Mouse (Mus musculus) bone marrow, adult 2 months (tissue): Measurements from ENCODE around the gene Sfxn2. TPM values are rescaled to one million over a fixed set of nuclear protein-coding genes. Genes with fewer than 3 reads are reported as not detected.

Source experiments
- H3K27ac ChIP-seq: fragments of 200-500 bp; 2 replicates; pipeline ENCODE4 v1.5.1; 2012; ENCODE audit warnings: low read depth, mild to moderate bottlenecking, control low read depth, inconsistent platforms, low read length; ENCODE audit not compliant: control insufficient read depth, poor library complexity, insufficient read depth
- H3K4me1 ChIP-seq: fragments of 200-500 bp; 2 replicates; pipeline ENCODE4 v1.6.1; 2011; ENCODE audit warnings: low read length; ENCODE audit not compliant: control insufficient read depth, insufficient read depth
- H3K4me3 ChIP-seq: fragments of 200-500 bp; replicated peaks from 2 replicates; pipeline ENCODE3; 2011; ENCODE audit warnings: mild to moderate bottlenecking, low read depth, low read length, control low read depth; ENCODE audit not compliant: control insufficient read depth
- CTCF ChIP-seq: fragments of 200-500 bp; IDR thresholded peaks from 2 replicates; pipeline ENCODE4 v1.5.1; 2011; ENCODE audit warnings: low read length, control low read depth; ENCODE audit not compliant: control insufficient read depth, insufficient read depth
- POLR2A ChIP-seq: fragments of 200-500 bp; IDR thresholded peaks from 2 replicates; pipeline ENCODE4 v1.6.1; 2011; ENCODE audit warnings: low read depth, mild to moderate bottlenecking, control low read depth, low read length, borderline replicate concordance; ENCODE audit not compliant: control insufficient read depth
- WGBS: fragments of 180-500 bp; shearing (Covaris S2); methylation state at CpG from one replicate; pipeline ENCODE4 v1.1.7; 2018; 5-methylcytosine and 5-hydroxymethylcytosine counted together
- polyA plus RNA-seq: library from polyadenylated mRNA; stranded (reverse); fragments of >200 nt; gene quantifications from 2 replicates; pipeline ENCODE4 v1.2.4, GENCODE M21; 2011; ENCODE audit warnings: low replicate concordance; ENCODE audit not compliant: missing spikeins, insufficient read depth, insufficient read length

Sfxn2 gene
- polyA plus RNA-seq, 1 experiment, result 9.4 TPM

DNA sequence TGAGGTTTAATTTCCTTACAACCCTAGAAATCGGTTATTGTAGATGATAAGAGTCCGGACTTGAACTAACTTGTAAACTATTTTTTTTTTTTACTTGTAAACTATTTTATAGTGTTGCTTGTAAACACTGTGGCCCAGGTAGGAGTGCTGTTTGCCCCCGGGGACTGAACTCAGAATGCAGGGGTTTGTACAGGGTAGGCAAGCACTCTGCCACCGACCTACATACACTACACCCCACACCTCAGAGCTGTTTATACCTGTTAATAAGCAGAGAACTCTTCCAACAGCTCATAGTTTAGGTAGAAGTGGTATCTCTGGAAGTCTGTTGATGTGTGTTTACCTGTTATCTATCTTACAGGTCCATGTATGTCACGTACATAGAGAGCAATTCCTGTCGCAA lies 825 bp downstream of the Sfxn2 start:
- no peaks in the 10 kb centered on the region for H3K4me1 ChIP-seq
- TF ChIP-seq CTCF (no peak), POLR2A (no peak)
- H3K4me3 ChIP-seq, result no peak overlapping the region
- no peak overlapping the region for H3K27ac ChIP-seq
- WGBS, result 36% methylated on average over 6 of the region's 6 CpGs

DNA sequence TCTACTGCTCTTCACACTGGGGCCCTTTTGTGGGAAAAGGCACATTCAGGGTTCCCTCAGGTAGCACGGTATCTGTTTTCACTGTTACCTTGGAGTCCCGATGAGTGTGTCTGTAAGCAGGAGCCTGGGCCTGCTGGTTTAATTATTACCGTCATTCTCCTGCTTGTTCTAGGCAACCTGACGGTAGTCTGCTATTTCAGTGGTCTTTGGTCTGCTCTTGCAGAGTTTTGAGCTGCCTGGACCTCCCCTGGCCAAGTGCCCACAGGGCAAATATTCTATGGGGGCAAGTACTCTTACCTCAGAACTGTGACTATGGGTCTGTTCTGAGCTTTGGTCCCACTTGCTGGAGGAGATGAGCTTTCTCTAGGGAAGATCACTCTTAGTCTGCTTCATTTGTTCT lies 2.0 kb downstream of the Sfxn2 start:
- H3K4me1 ChIP-seq, result no peaks in the 10 kb centered on the region
- H3K27ac ChIP-seq, result no peak overlapping the region
- TF ChIP-seq POLR2A (no peak), CTCF (no peak)
- no peak overlapping the region for H3K4me3 ChIP-seq
- 88% methylated on average over 4 of the region's 4 CpGs for WGBS

DNA sequence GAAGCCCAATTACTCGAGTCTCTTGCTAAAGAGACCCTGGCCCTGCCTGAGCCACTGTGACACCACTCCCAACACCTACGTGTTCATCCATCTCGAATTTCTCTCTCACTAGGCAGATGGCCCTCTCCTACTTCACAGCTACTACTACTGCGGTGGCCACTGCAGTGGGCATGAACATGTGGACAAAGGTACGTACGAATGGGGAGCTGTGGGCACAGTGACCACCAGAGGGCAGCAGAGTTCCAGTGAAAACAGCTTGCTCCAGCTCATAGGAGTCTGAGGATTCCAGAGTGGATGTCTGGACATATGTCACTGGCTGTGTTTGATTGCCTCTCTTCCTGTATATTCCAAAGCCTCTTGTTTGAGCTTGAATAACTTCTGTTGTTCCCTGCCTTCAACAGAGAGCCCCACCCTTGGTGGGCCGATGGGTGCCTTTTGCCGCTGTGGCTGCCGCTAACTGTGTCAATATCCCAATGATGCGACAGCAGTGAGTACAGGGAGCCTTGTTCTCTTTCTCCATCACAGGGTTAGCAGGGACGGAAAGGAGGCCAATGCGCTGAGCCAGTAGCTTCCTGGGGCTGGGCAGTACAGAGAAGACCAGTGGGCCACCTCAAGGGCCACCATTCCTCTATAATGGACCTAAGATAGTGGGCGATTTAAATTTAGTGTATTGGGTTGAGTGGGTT lies 14.8 kb downstream of the Sfxn2 start:
- WGBS, result 62% methylated on average over 13 of the region's 13 CpGs
- H3K27ac ChIP-seq, result no peak overlapping the region
- TF ChIP-seq CTCF (peak; percentile 98), POLR2A (no peak)
- no peak overlapping the region for H3K4me3 ChIP-seq
- H3K4me1 ChIP-seq, result no peaks in the 10 kb centered on the region

DNA sequence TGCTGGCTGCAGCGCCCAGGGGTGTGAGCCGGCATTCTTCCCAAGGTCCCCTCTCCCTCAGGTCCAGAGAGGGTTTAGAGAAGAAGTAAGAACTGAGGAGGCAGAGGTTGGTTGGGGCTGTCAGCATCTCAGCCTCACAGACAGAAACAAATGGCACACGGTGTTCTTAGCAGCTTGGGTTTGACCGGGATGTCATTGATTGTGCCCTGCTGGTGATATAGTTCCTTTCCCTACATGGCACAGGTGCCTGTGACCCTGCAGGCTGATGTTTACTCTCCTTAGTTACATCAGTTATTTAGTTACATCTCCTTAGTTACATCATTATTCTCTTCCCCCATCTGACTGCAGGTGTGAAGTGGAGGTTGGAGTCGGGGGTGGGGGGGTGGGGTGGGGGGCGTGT lies 18.4 kb downstream of the Sfxn2 start:
- no peak for TF ChIP-seq POLR2A
- TF ChIP-seq CTCF, result no peak
- Histone ChIP-seq H3K4me3 (no peak overlapping the region), H3K4me1 (no peaks in the 10 kb centered on the region), H3K27ac (no peak overlapping the region)
- WGBS, result 87% methylated on average over 6 of the region's 6 CpGs

DNA sequence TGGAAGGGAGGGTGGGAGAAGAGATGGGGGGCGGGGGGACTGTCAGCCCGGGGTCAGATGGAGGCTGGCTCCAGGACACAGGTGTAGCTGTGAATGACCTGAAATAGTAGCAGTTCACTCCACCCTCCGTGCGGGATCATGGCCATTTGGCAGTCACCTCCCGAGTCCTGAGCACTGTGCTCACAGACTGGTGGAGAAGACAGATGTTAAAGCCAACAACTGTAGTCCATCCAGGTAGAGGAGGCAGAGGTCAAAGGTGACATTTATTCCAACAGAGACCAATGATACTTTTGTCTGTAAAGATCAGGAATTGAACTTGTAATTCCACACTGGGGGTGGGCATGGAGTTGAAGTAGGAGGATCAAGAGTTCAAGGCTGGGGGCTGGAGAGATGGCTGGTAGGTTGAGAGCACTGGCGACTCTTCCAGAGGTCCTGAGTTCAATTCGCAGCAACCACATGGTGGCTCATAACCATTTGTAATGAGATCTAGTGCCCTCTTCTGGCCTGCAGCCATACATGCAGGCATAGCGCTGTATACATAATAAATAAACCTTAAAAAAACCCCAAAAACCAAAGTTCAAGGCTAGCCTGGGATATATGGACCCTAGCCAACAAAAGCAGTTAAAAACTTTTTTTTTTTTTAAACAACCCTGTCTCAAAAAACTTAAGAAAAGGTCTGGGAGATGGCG lies 19.7 kb downstream of the Sfxn2 start:
- WGBS, result 83% methylated on average over 9 of the region's 9 CpGs
- H3K27ac ChIP-seq, result no peak overlapping the region
- H3K4me3 ChIP-seq, result no peak overlapping the region
- H3K4me1 ChIP-seq, result no peaks in the 10 kb centered on the region
- TF ChIP-seq CTCF, result 0 out of 2 replicates have a peak, but pooled peaks have one; percentile 2
- TF ChIP-seq POLR2A, result no peak

DNA sequence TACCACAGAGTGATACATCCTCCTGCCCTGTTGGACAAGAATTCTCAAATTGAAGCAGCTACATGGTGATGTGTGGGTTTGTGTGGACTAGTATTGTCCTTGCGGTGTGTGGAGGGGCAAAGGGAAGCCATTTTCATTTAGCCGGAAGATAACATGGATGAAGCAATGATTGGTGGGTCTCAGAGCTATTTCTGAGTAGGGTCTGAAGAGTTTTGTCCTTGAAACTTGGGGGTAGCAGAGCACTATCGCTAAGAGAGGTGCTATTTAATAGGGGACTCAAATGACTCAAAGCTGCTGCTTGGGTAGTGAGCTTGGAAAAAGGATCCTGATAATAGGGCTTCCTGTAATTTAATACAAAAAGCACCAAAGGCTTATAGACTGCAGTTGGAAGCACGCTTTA lies 25.0 kb downstream of the Sfxn2 start:
- TF ChIP-seq CTCF (no peak), POLR2A (no peak)
- 93% methylated on average over 4 of the region's 4 CpGs for WGBS
- Histone ChIP-seq H3K4me1 (peaks cover 2% of the 10 kb centered on the region; the same call in 1 of the 2 replicates), H3K27ac (no peak overlapping the region), H3K4me3 (no peak overlapping the region)

DNA sequence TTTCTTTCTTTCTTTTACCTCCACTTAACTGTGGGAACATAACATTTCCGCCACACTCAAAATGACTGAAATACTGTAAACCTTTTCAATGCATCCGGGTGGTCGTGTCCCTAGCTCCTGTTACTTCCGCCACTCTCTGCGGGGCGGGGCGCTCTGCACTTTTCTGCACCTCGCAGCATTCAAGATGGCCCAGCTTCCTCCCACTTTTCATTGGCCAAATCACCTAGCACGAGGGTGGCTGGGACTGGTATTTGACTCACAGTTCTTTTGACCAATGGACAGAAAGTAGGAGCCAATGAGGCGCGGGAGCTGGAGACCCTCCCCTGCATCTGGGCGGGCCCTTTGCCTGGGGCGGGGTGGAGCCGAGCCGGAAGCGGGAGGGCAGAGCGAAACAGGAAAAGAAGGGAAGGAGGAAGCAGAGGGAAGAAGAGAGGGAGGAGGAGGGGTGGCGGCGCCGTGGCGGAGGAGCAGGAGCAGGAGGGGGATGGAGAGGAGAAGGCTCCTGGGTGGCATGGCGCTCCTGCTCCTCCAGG lies 25.6 kb downstream of the Sfxn2 start, which contains the start of gene Wbp1l:
Gene Wbp1l (plus strand): TSS at position 365 of the 533 bp plus-strand sequence.
- H3K27ac ChIP-seq, result peak within 1 kb of the TSS; percentile 76
- peak within 1 kb of the TSS; percentile 91 for H3K4me3 ChIP-seq
- WGBS, result under 1% methylated on average over 22 of the region's 22 CpGs
- H3K4me1 ChIP-seq, result peaks cover 2% of the 10 kb centered on the region; the same call in 1 of the 2 replicates
- TF ChIP-seq CTCF (no peak), POLR2A (peak; percentile 84; the same call in 1 of the 2 replicates)
